Mouse (Mus musculus) embryonic facial prominence, embryonic 11.5 days (tissue): Measurements from ENCODE around the gene Traf1. TPM values are rescaled to one million over a fixed set of nuclear protein-coding genes. Genes with fewer than 3 reads are reported as not detected.
A peak's percentile ranks its signal among the peaks of the same experiment; 100 is the strongest.

Experiments
- ATAC-seq: fragments of 200-750 bp; cut with Nextera tagmentation; replicated peaks from 2 replicates; pipeline ENCODE4 v1.8.0; 2017; ENCODE audit warnings: low read depth; ENCODE audit not compliant: insufficient number of reproducible peaks, low FRiP score, low TSS enrichment
- DNase-seq: peaks from one replicate; pipeline ENCODE4 v3.0.0-alpha.2; 2015; ENCODE audit warnings: low spot score
- H3K27ac ChIP-seq: fragments of 300-500 bp; sonication (generic); replicated peaks from 2 replicates; pipeline ENCODE4 v1.5.1; 2014; ENCODE audit warnings: mild to moderate bottlenecking, low read depth, low read length, control low read depth
- H3K27me3 ChIP-seq: fragments of 300-500 bp; sonication (generic); 2 replicates; pipeline ENCODE4 v1.6.1; 2014; ENCODE audit warnings: mild to moderate bottlenecking, low read length, moderate library complexity, mixed read lengths; ENCODE audit not compliant: control insufficient read depth, insufficient read depth
- H3K36me3 ChIP-seq: fragments of 300-500 bp; sonication (generic); replicated peaks from 2 replicates; pipeline ENCODE4 v1.6.1; 2014; ENCODE audit warnings: low read depth, mild to moderate bottlenecking, low read length, moderate library complexity, mixed read lengths; ENCODE audit not compliant: control insufficient read depth, insufficient read depth
- H3K4me1 ChIP-seq: fragments of 300-500 bp; sonication (generic); 2 replicates; pipeline ENCODE4 v1.6.1; 2014; ENCODE audit warnings: low read length, mixed read lengths; ENCODE audit not compliant: control insufficient read depth, insufficient read depth
- H3K4me2 ChIP-seq: fragments of 300-500 bp; sonication (generic); 2 replicates; pipeline ENCODE4 v1.6.1; 2014; ENCODE audit warnings: low read depth, mild to moderate bottlenecking, control low read depth, low read length, moderate library complexity
- H3K4me3 ChIP-seq: fragments of 300-500 bp; sonication (generic); 2 replicates; pipeline ENCODE4 v1.5.1; 2014; ENCODE audit warnings: low read depth, low read length, control low read depth
- H3K9ac ChIP-seq: fragments of 300-500 bp; sonication (generic); replicated peaks from 2 replicates; pipeline ENCODE4 v1.6.1; 2014; ENCODE audit warnings: mild to moderate bottlenecking, control low read depth, low read length
- H3K9me3 ChIP-seq: fragments of 300-500 bp; sonication (generic); replicated peaks from 2 replicates; pipeline ENCODE4 v1.6.1; 2016; ENCODE audit warnings: mild to moderate bottlenecking, low read length, inconsistent platforms, mixed read lengths; ENCODE audit not compliant: control insufficient read depth
- WGBS: fragments of 180-500 bp; shearing (Covaris S2); extraction: QIAGEN DNeasy Blood & Tissue Kit; methylation state at CpG from one replicate; pipeline ENCODE4 v1.1.7; 2014; 5-methylcytosine and 5-hydroxymethylcytosine counted together
- polyA plus RNA-seq: library from polyadenylated mRNA; unstranded; fragments of >200 nt; fragmentation: Nextera tagmentation; extraction: Ambion mirVana; gene quantifications from 2 replicates; pipeline ENCODE4 v1.2.1, GENCODE M21; 2014

Traf1 gene
- polyA plus RNA-seq, 1 experiment from 2014 or later = 0.35 TPM

DNA sequence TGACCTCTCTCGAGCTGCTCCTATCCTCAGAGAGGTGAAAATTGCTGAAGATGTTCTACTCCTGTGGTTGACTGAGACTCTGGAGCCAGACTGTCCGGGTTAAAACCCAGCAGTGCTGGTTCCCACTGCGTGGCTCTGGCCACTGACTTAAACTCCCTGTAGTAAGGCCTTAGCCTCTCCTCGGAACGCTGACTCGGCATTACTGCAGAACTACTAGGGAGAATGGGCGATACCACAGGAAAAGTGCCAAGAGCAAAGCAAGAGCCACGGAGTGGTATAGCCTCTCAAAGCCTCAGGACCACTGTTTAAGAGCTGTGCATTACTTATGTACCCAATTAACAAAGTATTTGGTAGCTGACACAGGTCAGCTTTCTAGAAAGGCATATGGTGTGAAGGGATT lies 23.3 kb upstream of the Traf1 start:
- H3K9me3 ChIP-seq = no peaks in the 10 kb centered on the region
- H3K27ac ChIP-seq = no peak overlapping the region
- ATAC-seq (no peak), DNase-seq (no peak)
- 76% methylated on average over 8 of the region's 8 CpGs for WGBS
- no peak overlapping the region for H3K9ac ChIP-seq
- no peak overlapping the region for H3K4me2 ChIP-seq
- H3K36me3 ChIP-seq = no peaks in the 10 kb centered on the region
- H3K27me3 ChIP-seq = no peaks in the 10 kb centered on the region
- H3K4me3 ChIP-seq = no peak overlapping the region
- H3K4me1 ChIP-seq = no peaks in the 10 kb centered on the region

DNA sequence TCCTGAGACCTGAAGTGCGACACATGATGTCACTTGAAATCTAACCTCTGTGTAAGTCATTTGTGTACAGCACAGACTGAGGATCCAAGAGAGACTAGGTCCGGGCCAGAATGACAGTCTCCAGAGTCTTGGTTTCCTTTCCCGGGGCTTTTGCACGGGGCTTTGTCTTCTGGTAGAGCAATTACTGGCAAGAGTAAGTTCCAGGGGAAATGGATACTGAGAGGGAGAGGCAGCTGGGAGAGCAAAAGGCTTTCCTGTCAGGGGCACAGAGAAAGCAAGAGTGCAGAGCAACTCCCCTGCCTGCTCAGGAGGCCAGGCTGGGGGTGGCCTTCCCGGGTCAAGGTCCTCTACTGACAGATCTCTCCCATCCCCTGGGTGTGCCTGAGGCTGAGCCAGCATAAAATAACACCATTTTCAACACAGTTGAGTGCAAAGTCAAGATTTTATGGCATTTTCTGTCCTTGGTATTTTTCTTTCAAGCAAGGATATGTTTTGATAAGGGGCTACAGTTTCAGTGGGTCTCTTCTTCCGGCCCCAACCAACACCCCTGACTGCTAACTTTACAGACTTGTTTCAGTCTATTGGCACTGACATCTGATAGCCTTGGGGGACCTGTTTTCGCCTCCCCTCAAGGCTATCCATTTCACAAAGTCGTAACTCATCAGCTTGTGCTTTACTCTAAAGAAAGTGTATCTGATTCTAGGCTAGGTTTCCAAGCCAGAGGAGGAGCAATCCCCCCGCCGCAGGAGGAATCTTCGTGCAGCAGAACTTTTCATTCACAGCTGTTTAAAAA lies 21.5 kb upstream of the Traf1 start:
- Histone ChIP-seq H3K4me3 (no peak overlapping the region), H3K9me3 (no peaks in the 10 kb centered on the region), H3K27ac (no peak overlapping the region), H3K9ac (0 out of 2 replicates have a peak overlapping the region, but pooled peaks have one; percentile 39), H3K27me3 (no peaks in the 10 kb centered on the region), H3K36me3 (no peaks in the 10 kb centered on the region), H3K4me1 (no peaks in the 10 kb centered on the region), H3K4me2 (no peak overlapping the region)
- DNase-seq = peak; percentile 50
- ATAC-seq = no peak
- WGBS = 29% methylated on average over 11 of the region's 11 CpGs

DNA sequence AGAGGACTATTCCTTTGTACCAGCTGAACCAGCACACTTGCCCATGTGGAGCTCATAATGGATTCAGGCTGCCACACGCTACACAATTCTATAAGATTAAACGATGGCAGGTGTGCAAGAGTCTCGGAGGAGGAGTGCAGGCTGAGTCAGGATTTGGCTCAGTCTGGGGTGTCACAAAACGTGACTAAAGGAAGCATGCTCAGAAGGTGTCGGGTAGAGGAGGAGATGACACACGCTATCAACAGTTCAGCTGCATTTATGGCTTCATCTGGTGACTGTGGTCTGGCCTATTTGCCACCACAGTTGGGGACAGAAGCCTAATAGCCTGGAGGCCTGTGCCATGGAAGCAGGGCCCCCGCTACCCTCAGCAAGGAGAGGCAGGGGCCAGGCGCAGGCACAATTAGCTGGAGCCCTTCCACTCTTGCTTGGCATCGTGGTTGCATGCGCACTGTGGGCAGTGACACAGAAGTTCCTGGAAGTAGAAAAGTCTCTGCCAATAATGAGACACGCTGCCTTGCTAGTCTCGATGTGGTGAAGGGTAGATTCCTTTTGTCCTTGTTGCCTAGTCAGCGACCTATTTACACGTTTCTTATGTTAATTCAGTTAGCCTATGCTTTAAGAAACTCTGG lies 20.6 kb upstream of the Traf1 start:
- Histone ChIP-seq H3K4me2 (no peak overlapping the region), H3K9me3 (no peaks in the 10 kb centered on the region), H3K4me3 (no peak overlapping the region), H3K4me1 (no peaks in the 10 kb centered on the region), H3K9ac (no peak overlapping the region), H3K36me3 (no peaks in the 10 kb centered on the region), H3K27ac (no peak overlapping the region; the same call in 1 of the 2 replicates), H3K27me3 (no peaks in the 10 kb centered on the region)
- WGBS = 64% methylated on average over 14 of the region's 14 CpGs
- DNase-seq (peak; percentile 54), ATAC-seq (no peak)

DNA sequence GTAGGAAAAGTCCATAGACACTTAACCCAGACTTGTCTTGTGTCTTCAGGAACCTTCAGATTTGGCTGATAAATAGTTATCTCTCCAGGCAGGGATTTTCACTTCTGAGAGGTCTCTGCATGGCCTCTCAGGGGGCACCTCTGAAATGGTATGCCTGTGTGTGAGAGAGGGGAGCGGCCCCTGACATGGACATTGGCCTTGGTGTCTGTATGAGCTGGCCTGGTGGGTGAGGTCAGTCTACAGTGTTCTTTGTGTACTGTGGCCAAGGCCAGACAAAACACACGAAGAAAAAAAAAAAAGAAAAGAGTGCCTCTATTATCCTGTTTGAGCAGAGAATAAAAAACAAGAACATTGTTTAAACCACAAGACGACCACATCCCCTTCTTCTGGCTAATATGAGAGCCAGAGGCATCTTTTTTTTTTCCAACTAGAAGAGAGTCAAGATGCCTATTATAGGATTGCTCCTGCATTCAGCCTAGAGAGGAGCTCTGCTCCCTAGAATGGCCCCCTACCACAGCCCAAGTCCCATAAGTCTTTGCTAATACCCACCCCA lies 18.0 kb upstream of the Traf1 start:
- H3K36me3 ChIP-seq = no peaks in the 10 kb centered on the region
- no peak overlapping the region for H3K4me3 ChIP-seq
- H3K4me1 ChIP-seq = no peaks in the 10 kb centered on the region
- 70% methylated on average over 3 of the region's 3 CpGs for WGBS
- H3K9ac ChIP-seq = no peak overlapping the region
- H3K27ac ChIP-seq = no peak overlapping the region
- no peak for ATAC-seq
- H3K27me3 ChIP-seq = no peaks in the 10 kb centered on the region
- no peak overlapping the region for H3K4me2 ChIP-seq
- no peaks in the 10 kb centered on the region for H3K9me3 ChIP-seq
- DNase-seq = no peak

DNA sequence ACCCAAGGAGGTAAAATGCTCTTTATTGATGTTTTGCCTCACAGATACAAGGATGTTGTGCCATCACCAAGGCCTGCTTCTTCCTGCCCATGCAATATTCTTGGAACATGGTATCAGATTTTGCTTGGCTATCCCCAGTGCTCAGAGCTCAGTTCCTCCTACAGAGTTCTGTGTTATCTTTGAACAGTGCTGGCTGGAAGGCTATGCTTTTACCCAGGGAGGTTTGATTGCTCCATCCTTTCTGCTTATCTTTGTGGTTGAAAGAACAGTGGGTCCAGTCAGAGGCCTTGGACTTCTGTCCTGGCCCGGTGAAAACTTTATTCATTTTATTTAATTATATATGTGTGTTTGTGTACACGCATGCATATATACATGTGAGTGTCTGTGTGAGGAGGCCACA lies 16.7 kb upstream of the Traf1 start:
- Histone ChIP-seq H3K36me3 (no peaks in the 10 kb centered on the region), H3K9me3 (no peaks in the 10 kb centered on the region), H3K27ac (no peak overlapping the region), H3K4me3 (no peak overlapping the region), H3K4me2 (no peak overlapping the region), H3K4me1 (no peaks in the 10 kb centered on the region), H3K9ac (no peak overlapping the region), H3K27me3 (no peaks in the 10 kb centered on the region)
- DNase-seq (no peak), ATAC-seq (no peak)
- 91% methylated on average over 2 of the region's 2 CpGs for WGBS

DNA sequence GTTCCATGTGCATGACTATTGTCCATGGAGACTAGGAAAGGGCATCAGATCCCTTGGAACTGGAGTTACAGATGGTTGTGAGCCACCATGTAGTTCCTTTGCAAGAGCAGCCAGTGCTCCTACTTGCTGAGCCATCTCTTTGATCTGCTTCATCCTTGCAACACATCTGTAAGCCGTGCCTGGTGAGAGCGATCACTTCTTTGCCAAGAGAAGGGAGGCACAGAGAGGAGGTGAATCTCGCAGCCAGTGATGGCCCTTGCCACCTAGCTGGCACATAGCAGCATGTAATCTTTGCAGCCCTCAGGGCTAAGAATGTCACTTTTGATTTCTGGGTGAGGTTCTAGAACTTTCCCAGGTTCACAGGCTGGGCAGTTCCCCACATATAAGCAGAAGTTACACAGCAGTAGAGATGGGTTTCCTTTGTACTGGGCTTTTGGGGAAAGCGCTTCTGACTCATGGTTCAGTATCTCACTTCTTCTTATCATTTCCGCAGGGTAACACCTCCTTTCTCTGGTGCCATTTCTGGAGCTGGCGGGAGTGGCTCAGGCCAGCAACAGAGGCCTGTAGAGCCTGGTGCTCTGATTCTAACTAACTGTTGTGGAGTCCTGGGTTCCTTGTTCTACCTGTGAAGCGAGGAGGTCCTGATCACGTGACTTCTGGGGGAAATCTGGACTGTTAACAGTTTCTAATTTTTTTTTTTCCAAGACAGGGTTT lies 15.5 kb upstream of the Traf1 start:
- no peak for ATAC-seq
- no peak for DNase-seq
- 83% methylated on average over 8 of the region's 8 CpGs for whole genome bisulfite sequencing

DNA sequence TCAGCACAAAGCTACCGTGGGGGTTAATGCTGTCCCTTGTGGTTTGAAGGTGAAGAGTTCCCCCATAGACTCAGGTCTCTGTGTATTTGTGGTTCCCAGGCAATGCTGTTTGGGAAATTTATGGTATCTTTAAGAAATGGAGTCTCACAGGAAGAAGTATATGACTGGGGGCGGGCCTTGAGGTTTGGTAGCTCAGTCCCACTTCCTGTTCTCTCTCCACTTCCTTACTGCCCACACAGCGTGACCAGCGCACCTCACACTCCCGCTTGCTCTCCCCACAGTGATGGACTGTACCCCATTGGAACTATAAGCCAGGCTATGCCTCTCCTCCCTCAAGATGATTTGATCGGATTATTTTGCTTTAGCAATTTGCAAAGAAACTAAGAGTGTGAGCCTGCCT lies 14.9 kb upstream of the Traf1 start:
- H3K9ac ChIP-seq = no peak overlapping the region
- no peak overlapping the region for H3K27ac ChIP-seq
- ATAC-seq = no peak
- no peaks in the 10 kb centered on the region for H3K9me3 ChIP-seq
- 86% methylated on average over 6 of the region's 6 CpGs for WGBS
- H3K36me3 ChIP-seq = no peaks in the 10 kb centered on the region
- no peak for DNase-seq
- no peak overlapping the region for H3K4me3 ChIP-seq
- no peak overlapping the region for H3K4me2 ChIP-seq
- H3K27me3 ChIP-seq = no peaks in the 10 kb centered on the region
- H3K4me1 ChIP-seq = no peaks in the 10 kb centered on the region

More for the DNA sequence above, 15.5 kb upstream of the Traf1 start:
- no peaks in the 10 kb centered on the region for H3K36me3 ChIP-seq
- no peaks in the 10 kb centered on the region for H3K9me3 ChIP-seq
- H3K27ac ChIP-seq = no peak overlapping the region
- no peak overlapping the region for H3K9ac ChIP-seq
- H3K27me3 ChIP-seq = no peaks in the 10 kb centered on the region
- no peaks in the 10 kb centered on the region for H3K4me1 ChIP-seq
- no peak overlapping the region for H3K4me3 ChIP-seq
- H3K4me2 ChIP-seq = no peak overlapping the region
